Mouse (Mus musculus) midbrain, embryonic 14.5 days (tissue): ENCODE measurements at regions not wholly inside any gene's neighbourhood (a gene's known extent, or its start where the extent isn't known, plus 50 kb on each side); places are given as distances from the start of the nearest gene placed in this dataset.

Experiments used
- ATAC-seq: fragments of 200-750 bp; cut with Nextera tagmentation; 2 replicates; pipeline ENCODE4 v1.8.0; 2017; ENCODE audit warnings: moderate number of reproducible peaks, moderate library complexity; ENCODE audit not compliant: low FRiP score, low TSS enrichment
- DNase-seq: peaks from one replicate; pipeline ENCODE4 v3.0.0-alpha.2; 2015
- H3K27ac ChIP-seq: fragments of 300-500 bp; sonication (generic); replicated peaks from 2 replicates; pipeline ENCODE4 v1.5.1; 2014; ENCODE audit warnings: mild to moderate bottlenecking, low read depth, low read length, moderate library complexity
- H3K27me3 ChIP-seq: fragments of 300-500 bp; sonication (generic); 2 replicates; pipeline ENCODE4 v1.6.1; 2014; ENCODE audit warnings: low read length, control low read depth, mixed read lengths; ENCODE audit not compliant: control insufficient read depth, insufficient read depth
- H3K36me3 ChIP-seq: fragments of 300-500 bp; sonication (generic); 2 replicates; pipeline ENCODE4 v1.6.1; 2014; ENCODE audit warnings: low read length, control low read depth; ENCODE audit not compliant: control insufficient read depth, insufficient read depth
- H3K4me1 ChIP-seq: fragments of 300-500 bp; sonication (generic); 2 replicates; pipeline ENCODE4 v1.6.1; 2014; ENCODE audit warnings: mild to moderate bottlenecking, antibody characterized with exemption, low read length, control low read depth; ENCODE audit not compliant: control insufficient read depth, insufficient read depth
- H3K4me2 ChIP-seq: fragments of 300-500 bp; sonication (generic); 2 replicates; pipeline ENCODE4 v1.6.1; 2014; ENCODE audit warnings: mild to moderate bottlenecking, low read length, moderate library complexity
- H3K4me3 ChIP-seq: fragments of 300-500 bp; sonication (generic); replicated peaks from 2 replicates; pipeline ENCODE4 v1.5.1; 2014; ENCODE audit warnings: low read depth, low read length
- H3K9ac ChIP-seq: fragments of 300-500 bp; sonication (generic); replicated peaks from 2 replicates; pipeline ENCODE4 v1.6.1; 2014; ENCODE audit warnings: mild to moderate bottlenecking, low read length, moderate library complexity
- H3K9me3 ChIP-seq: fragments of 300-500 bp; sonication (generic); 2 replicates; pipeline ENCODE4 v1.6.1; 2016; ENCODE audit warnings: low read length, control low read depth, mixed read lengths; ENCODE audit not compliant: control insufficient read depth
- WGBS: fragments of 180-500 bp; shearing (Covaris S2); extraction: QIAGEN DNeasy Blood & Tissue Kit; methylation state at CpG from one replicate; pipeline ENCODE4 v1.1.7; 2014; 5-methylcytosine and 5-hydroxymethylcytosine counted together

GRCm38 (mm10) chr7:94504748-94505147, 1425.1 kb downstream of the Fam181b start:
- H3K9ac ChIP-seq, result no peak overlapping the region
- WGBS, result 41% methylated on average over 1 of the region's 1 CpGs
- no peak overlapping the region for H3K27ac ChIP-seq
- no peak overlapping the region for H3K4me2 ChIP-seq
- H3K4me1 ChIP-seq, result no peaks in the 10 kb centered on the region
- H3K9me3 ChIP-seq, result no peaks in the 10 kb centered on the region
- H3K36me3 ChIP-seq, result no peaks in the 10 kb centered on the region
- no peak overlapping the region for H3K4me3 ChIP-seq
- ATAC-seq (no peak), DNase-seq (no peak)
- no peaks in the 10 kb centered on the region for H3K27me3 ChIP-seq

GRCm38 (mm10) chr7:94517002-94517401, 1437.3 kb downstream of the Fam181b start:
- no peaks in the 10 kb centered on the region for H3K4me1 ChIP-seq
- H3K9me3 ChIP-seq, result peaks cover 14% of the 10 kb centered on the region; the same call in 1 of the 2 replicates
- whole genome bisulfite sequencing, result 93% methylated on average over 1 of the region's 1 CpGs
- peak; percentile 16 for DNase-seq
- no peak overlapping the region for H3K9ac ChIP-seq
- ATAC-seq, result no peak
- no peak overlapping the region for H3K27ac ChIP-seq
- H3K36me3 ChIP-seq, result no peaks in the 10 kb centered on the region
- H3K27me3 ChIP-seq, result no peaks in the 10 kb centered on the region
- no peak overlapping the region for H3K4me3 ChIP-seq
- H3K4me2 ChIP-seq, result no peak overlapping the region

- 57% methylated on average over 1 of the region's 1 CpGs for WGBS
- no peak for DNase-seq
- Histone ChIP-seq H3K9me3 (no peaks in the 10 kb centered on the region), H3K4me2 (no peak overlapping the region), H3K4me3 (no peak overlapping the region), H3K27me3 (no peaks in the 10 kb centered on the region), H3K4me1 (no peaks in the 10 kb centered on the region), H3K36me3 (no peaks in the 10 kb centered on the region), H3K9ac (no peak overlapping the region), H3K27ac (no peak overlapping the region)
- no peak for ATAC-seq
These were observed 1452.9 kb downstream of the Fam181b start for GRCm38 (mm10) chr7:94532520-94532919.

GRCm38 (mm10) chr7:94548332-94548731, 1468.7 kb downstream of the Fam181b start:
- WGBS, result 6% methylated on average over 1 of the region's 1 CpGs
- no peak for ATAC-seq
- no peak for DNase-seq
- H3K36me3 ChIP-seq, result no peaks in the 10 kb centered on the region
- no peak overlapping the region for H3K4me2 ChIP-seq
- no peak overlapping the region for H3K27ac ChIP-seq
- no peak overlapping the region for H3K9ac ChIP-seq
- H3K9me3 ChIP-seq, result no peaks in the 10 kb centered on the region
- no peak overlapping the region for H3K4me3 ChIP-seq
- no peaks in the 10 kb centered on the region for H3K4me1 ChIP-seq
- no peaks in the 10 kb centered on the region for H3K27me3 ChIP-seq

- H3K9ac ChIP-seq, result no peak overlapping the region
- DNase-seq (peak; percentile 13), ATAC-seq (no peak)
- H3K4me3 ChIP-seq, result no peak overlapping the region
- H3K27ac ChIP-seq, result no peak overlapping the region
- no peaks in the 10 kb centered on the region for H3K36me3 ChIP-seq
- 40% methylated on average over 3 of the region's 3 CpGs for WGBS
- no peaks in the 10 kb centered on the region for H3K9me3 ChIP-seq
- H3K27me3 ChIP-seq, result no peaks in the 10 kb centered on the region
- H3K4me2 ChIP-seq, result no peak overlapping the region
- H3K4me1 ChIP-seq, result no peaks in the 10 kb centered on the region
These were observed 1501.8 kb downstream of the Fam181b start for GRCm38 (mm10) chr7:94581475-94581874.

GRCm38 (mm10) chr7:94587791-94588190, 1508.1 kb downstream of the Fam181b start:
- H3K9me3 ChIP-seq, result no peaks in the 10 kb centered on the region

GRCm38 (mm10) chr7:94594643-94595042, 1515.0 kb downstream of the Fam181b start:
- Histone ChIP-seq H3K4me2 (no peak overlapping the region), H3K9ac (no peak overlapping the region), H3K4me1 (no peaks in the 10 kb centered on the region), H3K36me3 (no peaks in the 10 kb centered on the region), H3K4me3 (no peak overlapping the region), H3K9me3 (no peaks in the 10 kb centered on the region), H3K27me3 (no peaks in the 10 kb centered on the region), H3K27ac (no peak overlapping the region)
- ATAC-seq (no peak), DNase-seq (no peak)
- WGBS, result 61% methylated on average over 1 of the region's 1 CpGs

More at GRCm38 (mm10) chr7:94587791-94588190, 1508.1 kb downstream of the Fam181b start:
- H3K36me3 ChIP-seq, result no peaks in the 10 kb centered on the region
- no peak overlapping the region for H3K27ac ChIP-seq
- DNase-seq (no peak), ATAC-seq (no peak)
- no peaks in the 10 kb centered on the region for H3K27me3 ChIP-seq
- H3K4me3 ChIP-seq, result no peak overlapping the region
- H3K9ac ChIP-seq, result no peak overlapping the region
- H3K4me2 ChIP-seq, result no peak overlapping the region
- no peaks in the 10 kb centered on the region for H3K4me1 ChIP-seq

GRCm38 (mm10) chr7:94618965-94619364, 1539.3 kb downstream of the Fam181b start:
- H3K9me3 ChIP-seq, result no peaks in the 10 kb centered on the region
- DNase-seq (no peak), ATAC-seq (no peak)
- H3K27ac ChIP-seq, result no peak overlapping the region
- 9% methylated on average over 5 of the region's 5 CpGs for WGBS
- H3K4me1 ChIP-seq, result 0 out of 2 replicates have a peak, but pooled peaks cover 5% of the 10 kb centered on the region
- no peaks in the 10 kb centered on the region for H3K27me3 ChIP-seq
- H3K4me3 ChIP-seq, result no peak overlapping the region
- no peak overlapping the region for H3K4me2 ChIP-seq
- no peaks in the 10 kb centered on the region for H3K36me3 ChIP-seq
- no peak overlapping the region for H3K9ac ChIP-seq

- ATAC-seq, result no peak
These were observed 1544.9 kb downstream of the Fam181b start for GRCm38 (mm10) chr7:94624546-94624945.

More at GRCm38 (mm10) chr7:94624546-94624945, 1544.9 kb downstream of the Fam181b start:
- DNase-seq, result no peak
- no peak overlapping the region for H3K27ac ChIP-seq
- H3K4me2 ChIP-seq, result no peak overlapping the region
- H3K4me3 ChIP-seq, result no peak overlapping the region
- no peak overlapping the region for H3K9ac ChIP-seq
- no peaks in the 10 kb centered on the region for H3K27me3 ChIP-seq
- no peaks in the 10 kb centered on the region for H3K36me3 ChIP-seq
- no peaks in the 10 kb centered on the region for H3K9me3 ChIP-seq
- WGBS, result 74% methylated on average over 1 of the region's 1 CpGs
- H3K4me1 ChIP-seq, result no peaks in the 10 kb centered on the region
